Mouse (Mus musculus) bone marrow macrophage, adult 2 months (primary cell): Measurements from ENCODE around the gene Paqr4.

ENCODE experiments used
- CTCF ChIP-seq: IDR thresholded peaks from 2 replicates; pipeline ENCODE4 v1.5.1; 2012; ENCODE audit warnings: low read depth, mild to moderate bottlenecking, low read length, moderate library complexity
- POLR2A ChIP-seq: IDR thresholded peaks from 2 replicates; pipeline ENCODE4 v1.6.1; 2012; ENCODE audit warnings: mild to moderate bottlenecking, low read depth, low read length, borderline replicate concordance

DNA sequence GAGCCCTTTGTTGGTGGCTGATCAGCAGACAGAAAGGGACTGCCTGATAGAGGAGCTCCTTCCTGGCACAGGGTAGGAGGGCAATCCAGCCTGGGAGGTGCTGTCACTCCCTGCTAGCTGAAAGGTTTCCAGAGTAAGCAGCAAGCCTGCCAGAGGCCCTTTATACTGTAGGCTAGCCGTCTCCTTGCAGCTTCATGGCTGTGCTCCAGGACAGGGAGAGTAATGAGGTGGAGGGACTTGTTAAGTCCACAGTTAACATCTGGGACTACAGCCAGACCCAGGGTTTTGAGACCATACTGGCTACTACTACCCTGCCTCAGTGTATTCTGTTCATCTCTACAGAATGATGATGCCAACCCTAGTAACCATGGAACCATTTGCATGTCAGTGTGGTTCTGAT is 6.3 kb downstream of the Paqr4 start:
- TF ChIP-seq CTCF (no peak), POLR2A (no peak)
